Comparison of ENCODE assay signal across 23 mouse cellular contexts in genomic region chr10:95094771-95095170, GRCm38 (mm10).
DNase-seq lines count a peak whose midpoint lies in the region; ATAC-seq lines count a peak whose summit lies in the region.
"Had no signal": no experiment of that assay in that cellular context is flagged by ENCODE, and none has a peak within 500 bp of the region (broad histone marks: within the 10 kb centered on the region; RNA-seq: fewer than 3 reads in every experiment).

No protein-coding gene starts in this region.

- no peaks in the 10 kb centered on the region for H3K9me3 ChIP-seq in embryonic facial prominence, embryonic 15.5 days (replicated peaks)
- no peaks in the 10 kb centered on the region for H3K9me3 ChIP-seq in embryonic facial prominence, embryonic 10.5 days
- no peaks in the 10 kb centered on the region for H3K9me3 ChIP-seq in hindbrain, embryonic 14.5 days (ENCODE audit: control insufficient read depth, low read length)
- H3K9me3 ChIP-seq: G1E had no signal

- no peak overlapping the region for H3K4me3 ChIP-seq in embryonic facial prominence, embryonic 15.5 days (replicated peaks)
- H3K4me3 ChIP-seq in embryonic facial prominence, embryonic 10.5 days: no peak overlapping the region
- no peak overlapping the region for H3K4me3 ChIP-seq in hindbrain, embryonic 14.5 days (replicated peaks; ENCODE audit: low read length)

- DNase-seq in embryonic facial prominence, embryonic 10.5 days (ENCODE audit: low spot score): no peak
- DNase-seq in R1 (ENCODE audit: low read depth, low spot score) (peak; percentile 22), ZHBTc4 (ENCODE audit: low read depth, low spot score) (peak; percentile 54)
- no peak for DNase-seq in hindbrain, embryonic 14.5 days (ENCODE audit: low spot score)
- no peak for DNase-seq in adrenal gland, postnatal 25 days
- DNase-seq: adrenal gland, adult 2 months; adrenal gland, adult 8-10 months; adrenal gland, postnatal 10 days; adrenal gland, postnatal 14 days; adrenal gland, postnatal 36 days; B cell, adult 2 months; cerebellum, adult 11 months; cerebellum, adult 11-12 months; cerebellum, adult 18-20 months; cerebellum, adult 2 months; cerebellum, adult 8-10 months; cerebellum, adult 9-10 months had no signal

- no peak overlapping the region for H3K9ac ChIP-seq in embryonic facial prominence, embryonic 15.5 days
- H3K9ac ChIP-seq in hindbrain, embryonic 14.5 days: no peak overlapping the region

- no peaks in the 10 kb centered on the region for H3K27me3 ChIP-seq in embryonic facial prominence, embryonic 15.5 days
- H3K27me3 ChIP-seq in embryonic facial prominence, embryonic 10.5 days (replicated peaks; ENCODE audit: low read depth, poor library complexity, severe bottlenecking): peaks cover 1% of the 10 kb centered on the region
- no peaks in the 10 kb centered on the region for H3K27me3 ChIP-seq in hindbrain, embryonic 14.5 days (ENCODE audit: control insufficient read depth, insufficient read depth, low read length)
- H3K27me3 ChIP-seq: CH12.LX, Patski had no signal

- no peaks in the 10 kb centered on the region for H3K36me3 ChIP-seq in embryonic facial prominence, embryonic 15.5 days
- H3K36me3 ChIP-seq in embryonic facial prominence, embryonic 10.5 days (replicated peaks): no peaks in the 10 kb centered on the region
- H3K36me3 ChIP-seq in hindbrain, embryonic 14.5 days (replicated peaks; ENCODE audit: control insufficient read depth, insufficient read depth): no peaks in the 10 kb centered on the region
- H3K36me3 ChIP-seq: G1E had no signal

- no peak overlapping the region for H3K4me2 ChIP-seq in embryonic facial prominence, embryonic 15.5 days (replicated peaks)
- H3K4me2 ChIP-seq in hindbrain, embryonic 14.5 days (replicated peaks): no peak overlapping the region

- 49% methylated on average over 8 of the region's 8 CpGs for WGBS in embryonic facial prominence, embryonic 15.5 days
- 63% methylated on average over 8 of the region's 8 CpGs for WGBS in embryonic facial prominence, embryonic 10.5 days
- 69% methylated on average over 8 of the region's 8 CpGs for WGBS in hindbrain, embryonic 14.5 days

- 0 out of 2 replicates have a peak, but pooled peaks cover 5% of the 10 kb centered on the region for H3K4me1 ChIP-seq in embryonic facial prominence, embryonic 15.5 days
- peaks cover 14% of the 10 kb centered on the region for H3K4me1 ChIP-seq in embryonic facial prominence, embryonic 10.5 days
- H3K4me1 ChIP-seq in hindbrain, embryonic 14.5 days (replicated peaks; ENCODE audit: control insufficient read depth, insufficient read depth, low read length): no peaks in the 10 kb centered on the region

- 0 out of 2 replicates have a peak, but pooled peaks have one; percentile 7 for ATAC-seq in embryonic facial prominence, embryonic 15.5 days (ENCODE audit: insufficient number of reproducible peaks, low FRiP score, low TSS enrichment, low read depth)
- no peak for ATAC-seq in hindbrain, embryonic 14.5 days (ENCODE audit: low FRiP score)
- ATAC-seq: activated CD4-positive, CD25-positive, alpha-beta regulatory T cell, adult 4 months; CD4-positive, CD25-positive, alpha-beta regulatory T cell, adult 4 months; Patski had no signal

- no peak overlapping the region for H3K27ac ChIP-seq in embryonic facial prominence, embryonic 15.5 days (replicated peaks)
- H3K27ac ChIP-seq in embryonic facial prominence, embryonic 10.5 days (replicated peaks): no peak overlapping the region
- H3K27ac ChIP-seq in hindbrain, embryonic 14.5 days: no peak overlapping the region

Comparison
In these comparisons a context has a peak if more than half of its experiments do, and no peak if none do; other contexts are left out.
1. DNase-seq: peak in R1 (single experiment) and ZHBTc4 (single experiment); none in embryonic facial prominence, embryonic 10.5 days (single experiment), hindbrain, embryonic 14.5 days (single experiment) and adrenal gland, postnatal 25 days (single experiment).